Mouse (Mus musculus) forebrain, embryonic 10.5 days (tissue): Measurements from ENCODE around the gene C1qtnf5. TPM values are rescaled to one million over a fixed set of nuclear protein-coding genes. Genes with fewer than 3 reads are reported as not detected.
A peak's percentile ranks its signal among the peaks of the same experiment; 100 is the strongest.

Experiments
- DNase-seq: peaks from one replicate; pipeline ENCODE4 v3.0.0-alpha.2; 2017; ENCODE audit warnings: low spot score; ENCODE audit errors: extremely low spot score
- H3K27ac ChIP-seq: fragments of 300-500 bp; sonication (generic); 2 replicates; pipeline ENCODE4 v1.5.1; 2016; ENCODE audit warnings: mild to moderate bottlenecking
- H3K27me3 ChIP-seq: fragments of 300-500 bp; sonication (generic); 2 replicates; pipeline ENCODE4 v1.6.1; 2016; ENCODE audit warnings: mild to moderate bottlenecking; ENCODE audit not compliant: poor library complexity, severe bottlenecking
- H3K36me3 ChIP-seq: fragments of 300-500 bp; sonication (generic); replicated peaks from 2 replicates; pipeline ENCODE4 v1.6.1; 2016; ENCODE audit warnings: mild to moderate bottlenecking, moderate library complexity
- H3K4me1 ChIP-seq: fragments of 300-500 bp; sonication (generic); 2 replicates; pipeline ENCODE4 v1.6.1; 2016
- H3K4me3 ChIP-seq: fragments of 300-500 bp; sonication (generic); 2 replicates; pipeline ENCODE4 v1.5.1; 2016; ENCODE audit warnings: mild to moderate bottlenecking, moderate library complexity
- H3K9me3 ChIP-seq: fragments of 300-500 bp; sonication (generic); 2 replicates; pipeline ENCODE4 v1.6.1; 2016; ENCODE audit warnings: mild to moderate bottlenecking, moderate library complexity
- WGBS: fragments of 180-500 bp; shearing (Covaris S2); methylation state at CpG from one replicate; pipeline ENCODE4 v1.1.7; 2016; 5-methylcytosine and 5-hydroxymethylcytosine counted together
- polyA plus RNA-seq: library from polyadenylated mRNA; unstranded; fragments of >200 nt; fragmentation: Nextera tagmentation; extraction: Ambion mirVana; gene quantifications from 2 replicates; pipeline ENCODE4 v1.2.1, GENCODE M21; 2016

The C1qtnf5 gene
- not detected in 2 replicates for polyA plus RNA-seq

DNA sequence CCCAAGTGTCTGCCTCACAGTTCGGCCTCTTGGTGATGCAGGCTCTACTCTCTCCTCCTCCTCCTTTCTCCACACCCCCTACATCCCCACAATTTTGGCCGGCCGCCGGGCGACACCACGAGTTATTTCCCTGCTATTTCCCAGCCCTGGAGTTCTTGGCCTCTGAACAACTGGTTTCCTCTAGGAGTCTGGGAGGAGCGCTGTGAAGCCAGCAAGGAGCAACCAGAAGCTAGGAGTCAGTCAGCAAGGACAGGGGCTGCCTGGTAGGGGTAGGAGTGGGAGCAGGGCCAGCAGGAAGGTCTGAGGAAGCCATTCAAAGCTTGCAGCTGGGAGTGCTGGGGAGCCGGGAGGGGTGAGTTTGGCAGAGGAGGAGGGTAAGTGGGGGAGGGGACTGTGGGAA is at the start of gene C1qtnf5:
Gene C1qtnf5, plus strand, starts transcription at position 136 of the 400 bp plus-strand sequence.
- WGBS: 49% methylated on average over 8 of the region's 8 CpGs
- H3K27me3 ChIP-seq: no peaks in the 10 kb centered on the region
- peak within 1 kb of the TSS; percentile 31 for H3K4me3 ChIP-seq
- H3K36me3 ChIP-seq: peaks cover 87% of the 10 kb centered on the region
- no peak for DNase-seq
- peaks cover 75% of the 10 kb centered on the region for H3K4me1 ChIP-seq
- H3K9me3 ChIP-seq: no peaks in the 10 kb centered on the region
- peak within 1 kb of the TSS; percentile 72 for H3K27ac ChIP-seq

- Histone ChIP-seq H3K27me3 (no peaks in the 10 kb centered on the region), H3K36me3 (no peaks in the 10 kb centered on the region), H3K4me1 (no peaks in the 10 kb centered on the region), H3K9me3 (no peaks in the 10 kb centered on the region), H3K4me3 (no peak overlapping the region), H3K27ac (no peak overlapping the region)
- WGBS: 86% methylated on average over 6 of the region's 6 CpGs
- no peak for DNase-seq
Observed at GRCm38 (mm10) chr9:44058606-44059005, 48.4 kb upstream of the C1qtnf5 start.

DNA sequence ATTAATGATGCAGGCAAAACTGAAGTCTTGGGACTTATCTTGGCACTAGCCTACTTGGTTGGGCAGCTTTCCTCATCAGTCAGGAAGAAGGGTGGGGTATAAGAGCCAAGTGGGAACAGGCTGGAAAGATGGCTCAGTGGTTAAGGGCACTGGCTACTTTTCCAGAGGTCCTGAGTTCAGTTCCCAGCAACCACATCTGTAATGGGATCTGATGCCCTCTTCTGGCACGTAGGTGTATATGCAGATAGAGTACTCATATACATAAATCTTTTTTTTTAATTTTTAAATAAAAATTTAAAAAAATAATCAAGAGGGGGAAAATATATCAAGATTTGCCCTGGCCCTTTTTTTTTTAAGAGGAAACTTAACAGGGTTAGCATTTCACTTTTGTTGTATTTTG is 41.9 kb upstream of the C1qtnf5 start:
- Histone ChIP-seq H3K36me3 (no peaks in the 10 kb centered on the region), H3K4me1 (peaks cover 33% of the 10 kb centered on the region), H3K27me3 (peaks cover 23% of the 10 kb centered on the region), H3K9me3 (no peaks in the 10 kb centered on the region), H3K27ac (no peak overlapping the region), H3K4me3 (no peak overlapping the region)
- DNase-seq: no peak
- 38% methylated on average over 1 of the region's 1 CpGs for WGBS

DNA sequence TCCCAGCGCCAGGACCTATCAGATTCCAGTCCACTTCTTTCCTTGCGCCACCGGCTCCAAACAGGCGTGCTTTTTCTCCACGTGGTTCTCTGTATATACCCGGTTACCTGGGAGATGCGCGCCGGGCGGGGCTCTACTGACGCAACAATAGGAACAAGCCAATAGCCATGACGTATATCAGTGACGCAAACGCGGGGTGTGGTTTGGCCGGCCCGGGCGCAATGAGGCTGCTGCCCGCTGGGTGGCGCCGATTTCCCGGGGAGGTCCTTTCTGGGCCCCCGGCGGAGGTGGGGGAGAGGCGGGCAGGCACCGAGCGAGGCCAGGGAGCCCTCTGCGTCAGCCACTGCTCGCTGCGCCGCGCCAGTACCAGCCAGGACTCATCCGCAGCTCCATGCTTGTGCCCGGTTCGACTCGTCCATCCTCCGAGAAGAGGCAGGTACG is 40.2 kb upstream of the C1qtnf5 start, which contains the start of gene Usp2:
Gene Usp2, plus strand, starts transcription at position 237 of the 441 bp plus-strand sequence.
- H3K27me3 ChIP-seq: peaks cover 32% of the 10 kb centered on the region
- peaks cover 49% of the 10 kb centered on the region for H3K4me1 ChIP-seq
- DNase-seq: peak; percentile 99
- no peaks in the 10 kb centered on the region for H3K9me3 ChIP-seq
- peak within 1 kb of the TSS; percentile 78 for H3K27ac ChIP-seq
- H3K4me3 ChIP-seq: peak within 1 kb of the TSS; percentile 61
- no peaks in the 10 kb centered on the region for H3K36me3 ChIP-seq
- under 1% methylated on average over 38 of the region's 38 CpGs for WGBS

GRCm38 (mm10) chr9:44067241-44067959 is 39.6 kb upstream of the C1qtnf5 start:
- Histone ChIP-seq H3K4me3 (peak overlapping the region; percentile 61), H3K36me3 (no peaks in the 10 kb centered on the region), H3K27ac (peak overlapping the region; percentile 78), H3K27me3 (peaks cover 34% of the 10 kb centered on the region), H3K9me3 (no peaks in the 10 kb centered on the region), H3K4me1 (peaks cover 55% of the 10 kb centered on the region)
- no peak for DNase-seq
- 11% methylated on average over 15 of the region's 15 CpGs for WGBS

DNA sequence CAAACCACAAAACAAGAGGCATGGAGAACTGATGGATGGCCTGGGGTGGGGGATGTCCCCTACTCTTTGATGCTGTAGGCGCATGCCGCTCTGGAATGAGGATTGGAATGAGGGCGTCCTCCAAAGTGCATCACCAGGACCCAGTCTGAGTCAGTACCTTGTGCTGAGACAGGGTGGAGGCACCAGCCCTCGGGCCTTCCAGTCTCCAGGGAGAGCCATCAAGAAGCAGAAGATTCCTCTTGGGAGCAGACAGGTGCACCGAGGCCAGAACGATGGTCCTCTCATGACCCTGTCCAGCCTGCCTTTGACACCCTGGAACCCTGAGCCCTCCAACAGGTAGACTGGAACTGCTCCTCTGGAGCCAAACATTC is 39.1 kb upstream of the C1qtnf5 start:
- no peak for DNase-seq
- H3K4me3 ChIP-seq: no peak overlapping the region; the same call in 1 of the 2 replicates
- WGBS: 80% methylated on average over 6 of the region's 6 CpGs
- peaks cover 61% of the 10 kb centered on the region for H3K4me1 ChIP-seq
- H3K27me3 ChIP-seq: peaks cover 39% of the 10 kb centered on the region
- H3K36me3 ChIP-seq: no peaks in the 10 kb centered on the region
- H3K27ac ChIP-seq: no peak overlapping the region
- no peaks in the 10 kb centered on the region for H3K9me3 ChIP-seq

- no peaks in the 10 kb centered on the region for H3K9me3 ChIP-seq
- no peak for DNase-seq
- 25% methylated on average over 7 of the region's 7 CpGs for WGBS
- no peak overlapping the region for H3K4me3 ChIP-seq
- no peaks in the 10 kb centered on the region for H3K36me3 ChIP-seq
- H3K4me1 ChIP-seq: peaks cover 74% of the 10 kb centered on the region
- H3K27me3 ChIP-seq: peaks cover 41% of the 10 kb centered on the region
- peak overlapping the region; percentile 48; the same call in 1 of the 2 replicates for H3K27ac ChIP-seq
Observed at GRCm38 (mm10) chr9:44069252-44069651, 37.8 kb upstream of the C1qtnf5 start.

DNA sequence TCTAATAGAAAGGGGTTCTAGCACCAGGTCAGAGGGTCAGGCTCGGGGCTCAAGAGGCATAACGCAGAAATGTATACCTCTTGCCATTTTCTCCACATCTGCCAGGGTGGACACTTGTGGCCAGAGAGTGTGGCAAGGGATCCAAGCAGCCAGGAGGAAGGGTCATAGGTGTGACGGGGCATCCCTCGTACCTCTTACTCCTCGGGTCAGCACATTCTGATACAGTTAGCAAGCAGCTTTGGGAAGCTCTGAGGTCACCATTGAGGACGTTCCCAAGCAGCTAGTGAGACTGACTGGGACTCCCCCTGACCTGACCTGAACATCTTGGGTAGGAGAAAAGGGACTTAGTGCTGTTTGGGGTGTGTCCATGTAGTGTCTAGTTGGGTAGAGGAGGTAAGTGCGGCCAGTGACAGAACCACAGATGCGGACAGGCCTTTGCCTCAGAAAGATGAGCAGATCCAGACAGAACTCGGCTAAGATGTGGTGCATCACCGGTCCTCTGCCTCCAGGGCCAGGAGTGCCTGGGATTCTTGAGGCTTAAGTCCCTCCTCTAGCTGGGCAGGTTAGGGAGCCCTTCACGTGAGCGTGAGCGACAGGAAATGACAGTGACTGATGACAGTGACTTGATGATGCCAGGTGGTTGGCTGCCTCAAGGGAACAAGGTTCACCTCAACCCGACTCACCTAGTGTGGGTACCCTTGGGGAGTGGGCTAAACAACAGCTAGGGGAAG is 36.8 kb upstream of the C1qtnf5 start:
- Histone ChIP-seq H3K27ac (peak overlapping the region; percentile 84), H3K4me1 (peaks cover 81% of the 10 kb centered on the region), H3K4me3 (peak overlapping the region; percentile 8; the same call in 1 of the 2 replicates), H3K36me3 (no peaks in the 10 kb centered on the region), H3K27me3 (peaks cover 51% of the 10 kb centered on the region), H3K9me3 (no peaks in the 10 kb centered on the region)
- no peak for DNase-seq
- 69% methylated on average over 14 of the region's 14 CpGs for WGBS

- H3K9me3 ChIP-seq: no peaks in the 10 kb centered on the region
- peaks cover 57% of the 10 kb centered on the region for H3K27me3 ChIP-seq
- peak overlapping the region; percentile 84 for H3K27ac ChIP-seq
- no peaks in the 10 kb centered on the region for H3K36me3 ChIP-seq
- DNase-seq: no peak
- 51% methylated on average over 8 of the region's 8 CpGs for WGBS
- H3K4me3 ChIP-seq: peak overlapping the region; percentile 8; the same call in 1 of the 2 replicates
- peaks cover 87% of the 10 kb centered on the region for H3K4me1 ChIP-seq
Observed at GRCm38 (mm10) chr9:44070844-44071231, 36.2 kb upstream of the C1qtnf5 start.

- Histone ChIP-seq H3K4me1 (peaks cover 90% of the 10 kb centered on the region), H3K27me3 (peaks cover 63% of the 10 kb centered on the region), H3K27ac (peak overlapping the region; percentile 84), H3K36me3 (no peaks in the 10 kb centered on the region), H3K9me3 (no peaks in the 10 kb centered on the region), H3K4me3 (peak overlapping the region; percentile 36)
- DNase-seq: peak; percentile 74
- WGBS: 23% methylated on average over 11 of the region's 11 CpGs
Observed at GRCm38 (mm10) chr9:44071914-44072598, 35.0 kb upstream of the C1qtnf5 start.

GRCm38 (mm10) chr9:44072599-44072915 is 34.5 kb upstream of the C1qtnf5 start:
- peak overlapping the region; percentile 84 for H3K27ac ChIP-seq
- WGBS: 34% methylated on average over 4 of the region's 4 CpGs
- peaks cover 65% of the 10 kb centered on the region for H3K27me3 ChIP-seq
- H3K4me3 ChIP-seq: peak overlapping the region; percentile 36
- no peaks in the 10 kb centered on the region for H3K9me3 ChIP-seq
- no peaks in the 10 kb centered on the region for H3K36me3 ChIP-seq
- no peak for DNase-seq
- H3K4me1 ChIP-seq: peaks cover 85% of the 10 kb centered on the region

DNA sequence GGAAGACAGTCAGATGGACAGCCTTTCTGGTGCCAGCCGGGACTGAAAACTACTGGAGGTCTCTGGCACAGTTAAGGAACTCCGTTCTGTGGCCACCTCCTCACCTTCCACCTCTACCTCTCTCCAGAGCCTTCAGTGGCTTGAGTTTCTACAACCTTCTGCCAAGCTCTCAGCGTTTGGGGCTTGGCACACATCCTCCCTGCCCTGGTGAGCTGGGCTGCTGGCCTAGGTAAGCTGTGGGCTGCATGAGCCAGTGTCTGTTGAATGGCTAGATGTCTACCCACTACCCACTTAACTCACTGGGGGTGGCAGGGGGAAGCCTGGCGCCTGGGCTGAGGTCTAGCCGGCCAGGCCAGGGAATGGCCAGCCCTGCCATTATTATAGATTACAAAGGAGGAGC is 33.9 kb upstream of the C1qtnf5 start:
- Histone ChIP-seq H3K27me3 (peaks cover 65% of the 10 kb centered on the region), H3K9me3 (no peaks in the 10 kb centered on the region), H3K27ac (peak overlapping the region; percentile 84), H3K36me3 (no peaks in the 10 kb centered on the region), H3K4me1 (peaks cover 80% of the 10 kb centered on the region), H3K4me3 (peak overlapping the region; percentile 12; the same call in 1 of the 2 replicates)
- 60% methylated on average over 5 of the region's 5 CpGs for WGBS
- no peak for DNase-seq
